Mouse (Mus musculus) limb, embryonic 14.5 days (tissue): ENCODE results near the gene Itih4. TPM values are rescaled to one million over a fixed set of nuclear protein-coding genes. Genes with fewer than 3 reads are reported as not detected.

Experiments
- ATAC-seq: fragments of 200-750 bp; cut with Nextera tagmentation; 2 replicates; pipeline ENCODE4 v1.8.0; 2017; ENCODE audit warnings: low read depth, moderate number of reproducible peaks, moderate TSS enrichment; ENCODE audit not compliant: low FRiP score
- DNase-seq: peaks from one replicate; pipeline ENCODE4 v3.0.0-alpha.2; 2015; ENCODE audit warnings: low spot score
- H3K27ac ChIP-seq: fragments of 300-500 bp; sonication (generic); replicated peaks from 2 replicates; pipeline ENCODE4 v1.5.1; 2014; ENCODE audit warnings: low read depth, mild to moderate bottlenecking, low read length, moderate library complexity, mixed read lengths
- H3K27me3 ChIP-seq: fragments of 300-500 bp; sonication (generic); 2 replicates; pipeline ENCODE4 v1.6.1; 2014; ENCODE audit warnings: low read length, mixed read lengths; ENCODE audit not compliant: control insufficient read depth, insufficient read depth
- H3K36me3 ChIP-seq: fragments of 300-500 bp; sonication (generic); 2 replicates; pipeline ENCODE4 v1.6.1; 2014; ENCODE audit warnings: mild to moderate bottlenecking, low read length, moderate library complexity, mixed read lengths; ENCODE audit not compliant: control insufficient read depth, insufficient read depth
- H3K4me1 ChIP-seq: fragments of 300-500 bp; sonication (generic); 2 replicates; pipeline ENCODE4 v1.6.1; 2014; ENCODE audit warnings: antibody characterized with exemption, low read length, mixed read lengths; ENCODE audit not compliant: control insufficient read depth, insufficient read depth
- H3K4me2 ChIP-seq: fragments of 300-500 bp; sonication (generic); replicated peaks from 2 replicates; pipeline ENCODE4 v1.6.1; 2014; ENCODE audit warnings: low read depth, mild to moderate bottlenecking, low read length, moderate library complexity; ENCODE audit not compliant: severe bottlenecking
- H3K4me3 ChIP-seq: fragments of 300-500 bp; sonication (generic); replicated peaks from 2 replicates; pipeline ENCODE4 v1.5.1; 2014; ENCODE audit warnings: low read length
- H3K9ac ChIP-seq: fragments of 300-500 bp; sonication (generic); 2 replicates; pipeline ENCODE4 v1.6.1; 2014; ENCODE audit warnings: mild to moderate bottlenecking, low read depth, low read length, moderate library complexity; ENCODE audit not compliant: severe bottlenecking
- H3K9me3 ChIP-seq: fragments of 300-500 bp; sonication (generic); 2 replicates; pipeline ENCODE4 v1.6.1; 2016; ENCODE audit warnings: low read length; ENCODE audit not compliant: control insufficient read depth
- POLR2A ChIP-seq: fragments of 200-500 bp; IDR thresholded peaks from 2 replicates; pipeline ENCODE4 v1.8.0; 2012; ENCODE audit warnings: inconsistent platforms, mild to moderate bottlenecking, moderate library complexity, borderline replicate concordance; ENCODE audit not compliant: insufficient read depth, insufficient read length; ENCODE audit errors: extremely low read depth
- WGBS: fragments of 180-500 bp; shearing (Covaris S2); extraction: QIAGEN DNeasy Blood & Tissue Kit; methylation state at CpG from one replicate; pipeline ENCODE4 v1.1.7; 2014; 5-methylcytosine and 5-hydroxymethylcytosine counted together
- polyA plus RNA-seq, 2 experiments: library from polyadenylated mRNA; depleted of rRNA in 1 of 2; stranded (reverse) in 1 of 2; unstranded in 1 of 2; fragments of >200 nt; fragmentation: Nextera tagmentation in 1 of 2; extraction: Ambion mirVana in 1 of 2; gene quantifications; 2 replicates each; pipeline versions ENCODE4 v1.2.1 to v1.2.3; 2012 to 2014

Itih4 gene
- polyA plus RNA-seq, 2 experiments = 0.08 TPM; not detected in 1

GRCm38 (mm10) chr14:30922053-30922670 is 35.9 kb downstream of the Itih4 start:
- 67% methylated on average over 8 of the region's 8 CpGs for WGBS

GRCm38 (mm10) chr14:30923375-30924105 is 37.3 kb downstream of the Itih4 start, which contains the start of gene Itih3:
Gene Itih3 (minus strand): TSS chr14:30923760.
- TF ChIP-seq POLR2A = no peak
- Histone ChIP-seq H3K4me3 (no peak within 1 kb of the TSS), H3K9ac (no peak within 1 kb of the TSS), H3K4me2 (no peak within 1 kb of the TSS), H3K9me3 (no peaks in the 10 kb centered on the region), H3K27ac (no peak within 1 kb of the TSS), H3K27me3 (no peaks in the 10 kb centered on the region), H3K4me1 (no peaks in the 10 kb centered on the region), H3K36me3 (no peaks in the 10 kb centered on the region)
- ATAC-seq = no peak
- no peak for DNase-seq
- WGBS = 64% methylated on average over 6 of the region's 6 CpGs

More at GRCm38 (mm10) chr14:30922053-30922670, 35.9 kb downstream of the Itih4 start:
- ATAC-seq (no peak), DNase-seq (no peak)
- Histone ChIP-seq H3K27ac (no peak overlapping the region), H3K36me3 (no peaks in the 10 kb centered on the region), H3K9me3 (no peaks in the 10 kb centered on the region), H3K9ac (no peak overlapping the region), H3K4me3 (no peak overlapping the region), H3K27me3 (no peaks in the 10 kb centered on the region), H3K4me2 (no peak overlapping the region), H3K4me1 (no peaks in the 10 kb centered on the region)
- no peak for TF ChIP-seq POLR2A

GRCm38 (mm10) chr14:30925492-30925891 is 39.2 kb downstream of the Itih4 start:
- no peaks in the 10 kb centered on the region for H3K36me3 ChIP-seq
- DNase-seq (no peak), ATAC-seq (no peak)
- H3K27ac ChIP-seq = no peak overlapping the region
- H3K9me3 ChIP-seq = no peaks in the 10 kb centered on the region
- TF ChIP-seq POLR2A = no peak
- H3K9ac ChIP-seq = no peak overlapping the region
- H3K4me3 ChIP-seq = no peak overlapping the region
- WGBS = 92% methylated on average over 3 of the region's 3 CpGs
- H3K4me1 ChIP-seq = no peaks in the 10 kb centered on the region
- H3K27me3 ChIP-seq = no peaks in the 10 kb centered on the region
- H3K4me2 ChIP-seq = no peak overlapping the region

- Histone ChIP-seq H3K27ac (no peak overlapping the region), H3K4me3 (no peak overlapping the region), H3K4me1 (no peaks in the 10 kb centered on the region), H3K4me2 (no peak overlapping the region), H3K27me3 (no peaks in the 10 kb centered on the region), H3K36me3 (no peaks in the 10 kb centered on the region), H3K9ac (no peak overlapping the region), H3K9me3 (no peaks in the 10 kb centered on the region)
- no peak for DNase-seq
- TF ChIP-seq POLR2A = no peak
- 82% methylated on average over 4 of the region's 4 CpGs for WGBS
- ATAC-seq = no peak
Measured at GRCm38 (mm10) chr14:30930386-30930785, 44.1 kb downstream of the Itih4 start.

GRCm38 (mm10) chr14:30933351-30933750 is 47.1 kb downstream of the Itih4 start:
- Histone ChIP-seq H3K36me3 (no peaks in the 10 kb centered on the region), H3K4me2 (no peak overlapping the region), H3K4me3 (no peak overlapping the region), H3K27me3 (no peaks in the 10 kb centered on the region), H3K27ac (no peak overlapping the region), H3K9ac (no peak overlapping the region), H3K9me3 (no peaks in the 10 kb centered on the region), H3K4me1 (no peaks in the 10 kb centered on the region)
- TF ChIP-seq POLR2A = no peak
- ATAC-seq (no peak), DNase-seq (no peak)
- 90% methylated on average over 9 of the region's 9 CpGs for WGBS
